Mouse (Mus musculus): ENCODE measurements at regions not wholly inside any gene's neighbourhood (a gene's known extent, or its start where the extent isn't known, plus 50 kb on each side); places are given as distances from the start of the nearest gene placed in this dataset.

DNA sequence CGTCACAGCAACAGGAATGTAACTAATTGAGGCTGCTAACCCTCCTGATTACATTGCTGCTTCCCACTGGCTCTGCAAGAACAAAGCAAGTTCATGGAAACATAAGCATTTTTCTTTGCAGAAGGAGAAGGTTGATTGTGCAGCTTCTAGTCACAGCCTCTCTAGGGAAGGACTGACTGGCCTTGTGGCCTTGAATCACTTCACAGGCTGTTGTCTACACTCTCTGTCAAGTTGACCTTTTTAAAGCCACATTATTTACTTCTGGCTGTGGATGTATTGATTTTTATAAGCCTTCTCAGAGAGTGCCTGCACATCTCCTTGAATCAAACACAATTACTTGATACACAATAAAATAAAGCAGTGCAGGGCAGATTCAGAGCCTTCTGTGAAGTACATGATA, 251.8 kb upstream of the Myo3a start:
- TF ChIP-seq ZC3H11A (IDR thresholded peaks at IDR 0.05; ENCODE audit: low read depth, low read length) (no peak), POLR2A (IDR thresholded peaks at IDR 0.05; ENCODE audit: control insufficient read depth in 1 of 2, insufficient read depth in 1 of 2, low read depth in 1 of 2, low read length in 2 of 2, poor library complexity in 1 of 2) (no peak)

All from MEL (cell line).